Mouse (Mus musculus) left cerebral cortex, postnatal 25 days (tissue): ENCODE data around the gene Agap2. TPM values are rescaled to one million over a fixed set of nuclear protein-coding genes. Genes with fewer than 3 reads are reported as not detected.

Experiments used
- DNase-seq, 2 experiments: peaks; one replicate each; pipeline ENCODE4 v3.0.0; 2022; ENCODE audit warnings: low spot score in 2 of 2, mixed read lengths in 1 of 2
- intact Hi-C: fragments of 180-260 bp; cut with DNase I; formaldehyde crosslinking; loops from one replicate; pipeline ENCODE4 v1.15.1; 2025
- total RNA-seq, 2 experiments: library from RNA; stranded (reverse); gene quantifications; 2 replicates each; pipeline ENCODE4 v1.2.3; 2021

Gene Agap2
- total RNA-seq, 2 experiments from 2014 or later = 678 to 689 TPM

DNA sequence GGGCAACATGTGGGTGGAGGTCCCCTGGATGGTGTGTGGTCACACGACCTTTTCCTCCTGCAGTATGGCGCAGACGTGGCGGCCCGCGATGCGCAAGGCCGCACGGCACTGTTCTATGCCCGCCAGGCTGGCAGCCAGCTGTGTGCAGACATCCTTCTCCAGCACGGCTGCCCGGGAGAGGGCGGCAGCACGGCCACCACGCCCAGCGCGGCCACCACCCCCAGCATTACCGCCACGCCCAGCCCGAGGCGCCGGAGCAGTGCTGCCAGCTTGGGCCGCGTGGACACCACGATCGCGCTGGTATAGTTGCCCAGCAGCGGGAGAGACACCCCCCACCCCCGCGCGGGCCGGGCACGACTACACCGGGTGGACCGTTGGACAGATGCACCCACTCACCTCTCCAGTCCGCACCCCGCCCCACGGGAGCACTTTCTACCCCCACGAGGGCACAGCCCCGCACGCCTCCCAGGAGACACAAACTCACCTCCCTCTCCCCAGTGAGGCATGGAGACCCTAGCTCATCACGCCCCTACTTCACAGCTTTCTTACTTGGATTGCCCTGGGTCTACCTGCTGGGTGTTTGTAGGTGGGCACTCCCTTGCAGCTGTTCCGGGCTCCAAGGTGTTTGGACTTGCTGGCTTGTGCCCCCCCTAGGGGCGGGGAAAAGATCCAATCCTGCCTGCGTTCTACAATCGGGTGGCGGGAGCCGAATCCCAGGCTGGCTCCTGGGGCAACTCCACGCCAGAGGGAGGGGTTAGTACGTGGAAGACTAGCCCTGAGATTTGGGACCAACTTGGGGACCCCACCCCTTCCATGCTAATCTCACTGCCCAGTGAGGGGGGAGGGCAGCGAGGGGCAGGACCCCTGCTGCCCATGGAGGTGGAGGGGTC, 16.7 kb downstream of the Agap2 start:
- intact Hi-C loops = loop anchor here (1.0 kb wide), 1 partner anchor 11 kb away; no protein-coding TSS in a partner anchor
- DNase-seq = no peak

DNA sequence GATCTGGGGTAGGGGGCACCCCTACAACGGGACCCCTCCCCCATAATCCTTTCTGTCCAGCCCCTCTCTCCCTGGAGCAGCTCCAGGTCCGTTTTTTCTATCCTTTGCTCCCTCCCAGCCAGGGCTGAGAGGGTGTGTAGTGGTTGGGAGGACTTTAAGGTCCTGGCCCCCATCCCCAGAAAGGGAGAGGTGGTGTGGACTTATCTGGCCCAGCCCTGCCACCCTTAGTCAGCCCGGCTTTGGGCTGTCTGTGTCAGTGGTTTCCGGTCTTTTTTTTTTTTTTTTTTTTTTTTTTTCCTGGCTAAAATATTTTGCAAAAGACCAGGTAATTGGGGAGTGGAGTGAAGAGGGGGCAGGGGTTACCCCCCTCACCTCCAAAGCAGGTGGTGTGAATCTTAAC, 17.7 kb downstream of the Agap2 start:
- DNase-seq = no peak
- intact Hi-C loops = no loop called here

DNA sequence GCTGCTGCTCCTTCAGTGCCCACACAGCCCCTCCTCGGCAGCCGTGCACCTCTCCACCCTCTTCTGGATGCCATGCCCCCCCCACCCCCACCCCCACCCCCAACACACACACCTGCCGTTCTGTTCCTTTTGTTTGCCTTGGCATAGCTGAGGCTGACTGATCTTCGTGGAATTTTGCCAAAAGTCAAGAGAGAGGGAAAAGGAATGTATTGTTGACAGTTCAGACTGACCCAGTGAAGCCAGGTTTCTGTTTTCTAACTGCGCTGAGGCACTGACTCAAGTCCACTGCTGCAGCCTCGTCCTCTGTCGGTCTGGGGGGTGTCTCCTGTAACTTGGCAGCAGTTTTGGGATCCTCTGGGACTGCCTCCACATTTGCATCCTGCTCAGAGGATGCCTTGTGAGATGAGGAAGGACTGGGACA, 19.3 kb downstream of the Agap2 start:
- intact Hi-C loops = no loop called here
- peak in 1 of 2 experiments; percentile 65 for DNase-seq

DNA sequence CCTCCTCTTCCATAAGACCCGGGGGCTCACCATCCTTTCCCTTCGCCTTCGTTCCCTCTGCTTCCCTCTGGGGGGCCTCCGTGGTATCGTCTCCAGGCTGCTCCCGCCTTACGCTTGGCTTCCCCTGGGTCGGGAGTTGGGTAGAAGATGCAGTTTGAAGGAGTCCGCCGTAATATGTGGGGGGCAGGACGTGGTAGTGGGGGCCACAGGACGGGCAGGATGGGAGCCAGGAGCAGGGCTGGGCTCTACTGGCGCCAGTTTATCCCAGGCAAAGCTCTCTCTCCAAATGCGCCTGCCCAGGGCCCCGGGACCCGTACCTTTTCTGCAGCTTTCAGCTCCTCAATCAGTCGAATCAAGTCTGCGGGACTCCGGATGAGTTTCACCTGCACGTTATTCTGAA, 23.4 kb downstream of the Agap2 start:
- no peak for DNase-seq
- intact Hi-C loops = no loop called here

DNA sequence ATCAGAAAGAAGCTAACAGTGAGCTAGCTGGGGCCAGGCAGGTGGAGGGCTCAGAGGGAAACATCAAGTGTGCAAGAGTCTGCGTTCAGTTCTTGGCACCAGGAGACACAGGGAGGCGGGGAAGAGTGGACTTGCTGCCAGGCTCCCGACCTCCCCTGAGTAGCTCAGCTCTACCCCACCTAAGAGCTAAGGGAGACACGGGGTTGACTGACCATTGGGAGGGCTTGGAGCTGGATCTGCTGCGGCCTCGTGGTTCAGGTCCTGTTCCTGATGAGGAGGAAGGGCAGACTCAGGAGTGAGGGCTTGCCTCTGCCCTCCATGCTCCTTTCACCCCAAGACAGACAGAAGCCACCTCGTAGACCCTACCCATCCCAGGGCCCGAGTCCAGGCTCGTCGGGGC, 24.1 kb downstream of the Agap2 start:
- intact Hi-C loops = no loop called here
- DNase-seq = no peak

DNA sequence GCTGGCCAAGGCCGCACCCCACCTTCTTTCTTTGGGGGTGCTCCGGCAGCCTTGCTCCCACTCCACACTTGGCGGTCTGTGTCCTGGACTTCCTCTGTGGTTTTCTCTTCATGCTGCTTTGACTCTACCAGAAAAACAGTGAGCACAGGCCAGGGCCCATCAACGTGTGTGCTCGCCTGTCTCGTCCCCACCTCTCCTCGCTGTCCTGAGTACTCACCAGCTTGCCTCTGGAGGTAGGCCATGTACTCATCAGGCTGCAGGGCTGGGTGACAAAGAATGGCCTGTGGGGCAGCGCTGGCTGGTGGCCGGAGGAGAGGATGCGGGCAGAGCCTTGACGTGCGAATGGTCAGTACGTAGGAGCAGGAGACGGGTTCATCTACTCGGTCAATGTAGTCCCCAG, 24.8 kb downstream of the Agap2 start:
- DNase-seq = no peak
- intact Hi-C loops = no loop called here

DNA sequence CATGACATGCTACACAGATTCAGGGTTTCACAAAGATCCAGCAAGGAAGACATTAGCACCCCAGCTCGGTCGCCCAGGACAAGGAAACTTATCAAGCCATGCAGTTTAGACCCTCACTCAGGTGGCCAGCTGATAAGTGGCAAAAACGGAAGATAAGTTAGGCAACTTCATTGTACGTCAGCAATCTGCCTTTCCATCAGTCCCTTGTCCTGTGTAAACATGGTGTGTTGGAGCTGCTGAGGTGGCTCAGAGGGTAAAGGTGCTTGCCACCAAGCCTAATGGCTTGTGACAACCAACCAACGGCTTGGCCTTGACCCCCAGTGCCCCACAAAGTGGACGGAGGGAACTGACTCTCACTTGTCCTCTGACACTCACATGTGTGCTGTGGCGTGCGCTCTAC, 25.3 kb downstream of the Agap2 start:
- intact Hi-C loops = no loop called here
- DNase-seq = no peak

DNA sequence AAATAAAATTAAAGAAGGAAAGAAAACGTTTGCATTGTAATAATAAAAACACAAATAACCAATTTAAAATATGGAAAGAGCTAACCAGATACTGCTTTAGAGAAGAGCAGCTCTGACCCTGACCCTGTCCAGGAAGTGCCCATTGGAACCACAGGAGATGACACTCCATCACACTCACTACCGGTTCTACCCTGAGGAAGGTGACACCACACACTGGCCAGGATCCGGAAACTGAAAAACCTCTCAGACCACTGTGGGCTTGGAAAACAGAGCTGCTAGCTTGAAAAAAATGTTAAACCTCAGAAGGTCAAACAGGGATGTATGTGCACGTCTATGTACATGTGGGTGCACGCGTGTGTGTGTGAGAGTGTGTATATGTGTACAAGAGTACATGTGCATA, 26.1 kb downstream of the Agap2 start:
- intact Hi-C loops = no loop called here
- no peak for DNase-seq

DNA sequence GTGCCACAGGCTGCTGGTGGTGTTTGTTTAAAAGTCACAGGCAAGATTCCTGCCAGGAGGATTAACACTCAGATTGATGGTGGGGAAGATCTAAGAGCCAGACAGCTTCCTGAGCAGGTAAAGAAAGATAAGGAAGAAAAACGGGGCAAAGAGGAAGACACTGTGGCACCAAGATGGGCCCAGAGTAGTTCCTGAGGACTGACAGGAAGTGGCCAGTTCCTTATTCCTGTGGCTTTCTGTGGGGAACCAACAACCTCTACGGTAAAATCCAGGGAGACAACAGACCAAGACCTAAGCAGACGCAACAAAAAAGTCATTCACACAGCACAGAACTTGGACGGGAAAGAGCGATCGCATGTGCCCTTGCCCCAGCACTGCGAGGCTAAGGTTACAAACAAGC, 28.5 kb downstream of the Agap2 start:
- intact Hi-C loops = no loop called here
- DNase-seq = no peak

DNA sequence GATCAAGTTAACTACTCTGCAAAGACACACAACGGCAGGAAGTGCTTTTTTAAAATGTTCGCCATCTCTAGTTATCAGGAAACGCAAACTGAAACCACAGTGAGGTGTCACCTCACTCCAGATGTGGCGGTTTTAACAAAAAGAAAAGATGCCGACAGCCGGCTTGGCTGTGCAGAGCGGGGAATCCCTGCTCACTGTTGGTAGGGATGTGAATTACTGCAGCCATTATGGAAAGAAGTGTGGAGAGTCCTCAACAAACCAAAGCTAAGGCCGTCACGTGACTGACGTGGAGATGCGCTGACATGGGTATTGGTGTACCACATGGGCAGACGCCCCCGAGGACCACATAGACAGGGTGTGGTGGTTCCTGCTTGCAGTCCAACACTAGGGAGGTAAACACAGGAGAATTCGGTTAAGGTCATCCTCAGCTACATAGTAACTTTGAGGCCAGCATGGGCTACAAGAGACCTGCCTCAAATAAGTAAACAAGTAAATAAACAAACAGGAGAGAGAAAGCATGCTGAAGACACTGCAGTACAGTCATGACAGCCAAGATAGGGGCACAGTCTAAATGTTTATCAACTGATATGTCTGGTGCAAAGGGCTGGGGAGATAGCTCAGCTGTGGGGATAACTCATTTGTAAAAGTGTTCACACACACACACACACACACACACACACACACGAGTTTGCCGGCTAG, 32.6 kb downstream of the Agap2 start:
- DNase-seq = no peak
- intact Hi-C loops = no loop called here

DNA sequence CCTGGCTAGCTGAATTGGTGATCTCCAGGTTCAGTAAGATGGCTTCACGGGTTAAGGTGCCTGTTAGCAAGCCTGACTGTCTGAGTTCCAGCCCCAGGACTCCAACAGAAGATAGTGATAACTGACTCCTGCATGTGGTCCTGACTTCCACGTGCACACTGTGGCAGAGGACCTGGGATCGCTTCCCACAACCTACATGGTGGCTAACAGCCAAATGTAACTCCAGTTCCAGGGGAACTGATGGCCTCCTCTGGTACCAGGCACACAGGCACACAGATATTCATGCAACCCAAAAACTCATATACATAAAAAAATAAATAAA, 33.1 kb downstream of the Agap2 start:
- intact Hi-C loops = no loop called here

DNA sequence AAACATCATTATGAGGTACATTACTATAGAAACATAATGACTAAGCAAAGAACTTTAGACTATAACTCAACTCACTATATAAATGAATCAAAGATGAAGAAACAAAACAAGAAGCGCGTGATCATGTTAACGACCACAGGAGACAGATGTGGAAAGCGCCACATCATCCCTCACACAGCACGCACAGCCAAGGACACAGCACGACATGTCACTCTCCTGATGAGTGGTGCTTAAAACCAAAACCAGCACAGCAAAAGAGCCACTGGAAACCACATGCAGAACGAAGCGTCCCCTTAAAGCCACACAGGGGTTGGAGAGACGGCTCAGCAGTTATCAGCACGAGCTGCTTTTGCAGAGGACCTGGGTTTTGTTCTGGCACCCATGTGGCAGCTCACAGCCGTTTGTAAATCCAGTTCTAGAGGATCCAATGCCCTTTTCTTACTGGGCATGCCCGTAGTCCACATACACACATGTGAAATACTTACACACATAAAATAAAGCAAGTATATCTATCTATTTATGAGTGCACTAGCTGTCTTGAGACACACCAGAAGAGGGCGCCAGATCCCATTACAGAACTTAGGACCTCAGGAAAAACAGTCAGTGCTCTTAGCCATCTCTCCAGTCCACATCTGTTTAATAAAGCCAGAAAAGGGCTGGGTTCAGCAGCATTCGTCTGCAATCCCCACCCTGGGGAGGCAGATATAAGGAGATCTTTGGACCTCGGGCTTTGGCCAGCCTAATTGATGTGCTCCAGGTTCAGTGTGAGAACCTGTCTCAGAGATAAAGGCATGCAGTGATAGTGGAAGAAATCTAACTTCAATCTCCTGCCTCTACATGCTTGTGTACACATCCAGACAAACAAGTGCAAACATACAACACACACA, 36.2 kb downstream of the Agap2 start:
- no peak for DNase-seq
- intact Hi-C loops = no loop called here

More for the DNA sequence above, 33.1 kb downstream of the Agap2 start:
- DNase-seq = no peak

DNA sequence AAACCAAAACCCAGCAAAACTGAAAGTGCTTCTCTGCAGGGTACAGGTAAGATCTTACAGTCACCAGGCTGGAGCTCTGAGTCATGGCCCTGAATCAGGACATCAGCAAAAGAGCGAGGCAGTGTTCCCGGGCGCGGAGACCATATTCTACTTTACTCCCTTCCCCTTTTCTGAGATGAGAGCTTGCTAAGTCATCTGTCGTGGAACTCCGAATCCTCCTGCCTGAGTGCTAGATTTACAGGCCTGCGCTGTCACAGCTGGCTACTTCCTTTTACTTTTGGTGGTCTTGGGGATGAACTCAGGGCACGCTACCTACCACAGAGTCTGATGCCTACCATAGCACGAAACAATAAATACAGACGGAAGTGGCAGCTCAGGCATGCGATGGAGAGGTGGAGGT, 39.3 kb downstream of the Agap2 start:
- DNase-seq = no peak
- intact Hi-C loops = no loop called here

DNA sequence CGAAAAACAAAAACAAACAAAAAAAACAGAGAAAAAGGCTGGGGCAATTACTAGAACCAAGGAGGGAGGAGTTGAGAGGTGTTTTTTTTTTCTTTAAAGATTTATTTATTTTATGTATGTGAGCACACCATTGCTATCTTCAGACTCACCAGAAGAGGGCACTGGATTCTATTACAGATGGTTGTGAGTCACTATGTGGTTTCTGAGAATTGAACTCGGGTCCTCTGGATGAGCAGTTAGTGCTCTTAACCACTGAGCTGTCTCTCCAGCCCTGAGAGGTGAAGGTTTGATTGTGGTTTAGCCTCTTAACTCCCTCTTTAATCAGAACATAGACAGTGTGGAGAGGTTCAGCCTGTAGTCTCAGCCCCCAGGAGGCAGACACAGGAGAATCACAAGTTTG, 40.0 kb downstream of the Agap2 start:
- DNase-seq = no peak
- intact Hi-C loops = no loop called here

DNA sequence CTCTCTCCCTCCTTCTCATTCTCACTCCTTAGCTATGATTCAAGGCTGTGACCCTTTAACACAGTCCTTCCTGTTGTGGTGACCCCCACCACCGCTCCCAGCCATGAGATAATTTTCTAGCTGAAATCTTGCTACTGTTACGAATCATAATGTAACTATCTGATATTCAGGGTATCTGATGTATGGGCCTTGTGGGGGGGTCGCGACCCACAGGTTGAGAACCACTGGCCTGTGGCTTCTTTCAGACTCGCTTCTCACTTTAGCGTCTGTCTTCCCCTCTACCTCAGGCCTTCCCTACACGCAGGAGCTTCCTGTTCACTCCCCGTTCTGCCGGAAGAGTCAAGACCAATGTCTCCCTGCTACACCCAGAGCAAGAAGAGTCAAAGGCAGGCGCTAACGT, 43.4 kb downstream of the Agap2 start:
- intact Hi-C loops = no loop called here
- no peak for DNase-seq

DNA sequence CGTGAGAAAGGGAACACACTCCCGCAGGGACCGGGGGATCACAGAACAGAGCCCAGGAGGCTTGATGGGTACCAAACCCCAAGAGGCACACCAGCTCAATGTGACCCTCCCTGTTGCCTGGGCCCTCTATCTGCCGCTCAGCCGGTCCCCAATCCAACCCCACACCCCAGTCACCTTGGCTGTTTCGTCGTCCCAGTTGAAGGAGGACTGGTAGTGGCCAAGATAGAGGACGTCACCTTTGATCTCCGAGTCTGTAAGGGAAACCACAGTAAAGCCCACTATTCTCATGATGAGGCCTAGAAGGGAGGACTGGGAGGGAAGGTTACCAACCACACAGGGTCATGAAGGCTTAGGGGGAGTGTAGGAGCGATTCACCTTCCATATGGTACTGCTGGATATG, 44.1 kb downstream of the Agap2 start:
- DNase-seq = no peak
- intact Hi-C loops = no loop called here

DNA sequence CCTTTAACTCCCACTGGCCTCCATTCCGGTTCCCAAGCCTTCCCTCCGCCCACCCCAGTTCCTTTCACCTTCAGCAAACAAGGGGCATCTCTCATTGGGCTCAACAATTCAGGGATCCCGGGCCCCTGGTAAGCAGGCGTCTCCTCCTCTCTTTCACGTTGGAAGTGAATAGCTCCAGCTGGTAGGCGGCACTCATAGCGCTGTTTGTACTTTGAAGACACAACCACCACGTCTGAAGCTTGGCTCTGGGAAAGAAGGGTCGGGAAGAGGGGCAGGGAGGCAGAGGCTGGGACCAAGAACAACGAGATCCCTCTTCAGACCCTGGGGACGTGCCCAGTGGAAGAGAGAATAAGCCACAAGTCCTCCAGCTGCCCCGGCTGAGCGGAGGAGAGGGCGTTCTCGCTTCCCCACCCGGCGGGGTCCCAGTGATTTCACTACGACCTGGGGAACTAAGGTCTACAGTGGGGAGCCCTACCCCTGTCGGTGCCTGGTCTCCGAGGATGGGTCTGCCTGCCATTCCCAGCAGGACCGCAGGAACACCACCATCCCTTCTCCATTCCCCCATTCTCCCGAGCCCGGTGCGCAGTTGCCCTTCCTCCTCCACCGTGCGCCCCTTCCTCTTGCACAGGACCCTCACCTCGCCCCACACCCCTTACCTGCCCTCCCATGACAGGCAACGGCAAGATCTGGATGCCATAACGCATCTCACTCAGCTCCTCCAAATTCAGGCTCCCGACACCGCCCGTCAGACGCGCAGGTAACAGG, 45.4 kb downstream of the Agap2 start:
- peak in 1 of 2 experiments; percentile 32 for DNase-seq
- intact Hi-C loops = no loop called here

DNA sequence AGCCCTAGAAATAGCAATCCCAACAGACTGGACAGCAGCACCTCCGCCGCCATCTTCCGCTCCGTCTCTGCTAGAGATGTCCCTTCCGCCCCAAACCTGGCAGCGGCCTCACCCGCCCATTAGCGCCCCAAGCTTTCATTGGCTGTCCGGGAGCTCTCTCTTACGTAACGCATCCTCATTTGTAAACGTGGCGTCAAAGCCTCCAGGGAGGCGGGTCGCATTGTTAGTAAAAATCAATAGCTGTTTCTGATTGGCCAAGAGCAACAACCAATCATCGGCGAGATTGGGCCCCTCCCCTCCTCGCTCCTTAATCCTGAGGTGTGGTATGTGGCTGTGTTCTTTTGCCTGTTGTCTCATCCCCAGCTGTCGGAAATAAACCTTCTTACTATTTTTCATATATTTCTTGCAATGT, 46.0 kb downstream of the Agap2 start, which contains the start of gene Os9:
Gene Os9 (minus strand): TSS at position 66 of the 412 bp plus-strand sequence.
- DNase-seq = peak; percentile 95 to 99
- intact Hi-C loops = no loop called here

DNA sequence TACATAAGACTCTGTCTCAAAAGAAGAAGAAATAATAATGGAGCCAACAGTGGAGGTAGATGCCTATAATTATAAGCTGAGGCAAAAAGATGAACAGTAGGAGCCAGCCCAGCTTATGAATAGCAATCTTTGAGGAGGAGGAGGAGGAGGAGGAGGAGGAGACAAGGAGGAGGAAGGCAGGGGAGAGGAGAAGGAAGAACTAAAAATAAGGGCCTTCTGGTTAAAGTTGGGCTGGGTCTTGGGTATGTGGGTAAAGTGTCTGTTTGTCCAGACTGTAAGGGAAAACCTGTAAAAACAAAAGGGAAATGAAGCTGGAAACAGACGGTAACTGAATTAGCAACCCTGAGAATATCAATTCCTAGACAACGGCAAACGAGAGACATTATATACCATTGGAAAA, 46.9 kb downstream of the Agap2 start:
- peak in 1 of 2 experiments; percentile 20 for DNase-seq
- intact Hi-C loops = loop anchor here (2.0 kb wide), 1 partner anchor 105 kb away; no protein-coding TSS in a partner anchor
